Mouse (Mus musculus) limb, embryonic 10.5 days (tissue): ENCODE results near the gene Zfand2b. TPM values are rescaled to one million over a fixed set of nuclear protein-coding genes. Genes with fewer than 3 reads are reported as not detected.

ENCODE experiments used
- microRNA-seq: library from miRNA; unstranded; fragments of <30 nt; microRNA quantifications from one replicate; pipeline ENCODE4, GENCODE M21; 2017
- polyA plus RNA-seq: library from polyadenylated mRNA; unstranded; fragments of >200 nt; fragmentation: Nextera tagmentation; extraction: Ambion mirVana; gene quantifications from 2 replicates; pipeline ENCODE4 v1.2.1, GENCODE M21; 2016

Gene Zfand2b
- polyA plus RNA-seq, 1 experiment from 2014 or later, result 35.5 TPM

Small RNA genes lying within 50 kb of the gene (microRNA-seq; reads per million reads assigned to microRNA genes)
- not detected for gene Gm27943

Other genes with a start within 250 kb of the Zfand2b start
- gene Cfap65, start 233.0 kb upstream of the Zfand2b start, polyA plus RNA-seq, result not detected in 2 replicates
- 0.08 and 0.11 TPM in 2 replicates for gene Ihh, start 217.0 kb upstream of the Zfand2b start, polyA plus RNA-seq
- 13.1 and 13.3 TPM in 2 replicates for gene Nhej1, start 43.4 kb upstream of the Zfand2b start, polyA plus RNA-seq
- gene Slc23a3, start 34.8 kb upstream of the Zfand2b start, polyA plus RNA-seq, result 0.11 TPM in 1 of 2 replicates, not detected in the other
- gene Cnppd1, start 25.9 kb upstream of the Zfand2b start, polyA plus RNA-seq, result 35.6 and 41.3 TPM in 2 replicates
- 31.5 and 35.3 TPM in 2 replicates for gene Retreg2, start 25.9 kb upstream of the Zfand2b start, polyA plus RNA-seq
- 38.0 and 39.0 TPM in 2 replicates for gene Abcb6, start 11.7 kb downstream of the Zfand2b start, polyA plus RNA-seq
- gene Ankzf1, start 23.5 kb downstream of the Zfand2b start, polyA plus RNA-seq, result 22.0 and 24.8 TPM in 2 replicates
- 19.1 and 23.9 TPM in 2 replicates for gene Atg9a, start 23.6 kb downstream of the Zfand2b start, polyA plus RNA-seq
- gene Glb1l, start 42.2 kb downstream of the Zfand2b start, polyA plus RNA-seq, result 10.3 and 12.8 TPM in 2 replicates
- 146 and 149 TPM in 2 replicates for gene Stk16, start 42.2 kb downstream of the Zfand2b start, polyA plus RNA-seq
- gene Tuba4a, start 51.2 kb downstream of the Zfand2b start, polyA plus RNA-seq, result 10.0 and 10.7 TPM in 2 replicates
- gene A630095N17Rik, start 63.5 kb downstream of the Zfand2b start, polyA plus RNA-seq, result not detected in 2 replicates
- gene Dnajb2, start 67.8 kb downstream of the Zfand2b start, polyA plus RNA-seq, result 23.8 and 29.9 TPM in 2 replicates
- gene Ptprn, start 95.9 kb downstream of the Zfand2b start, polyA plus RNA-seq, result 0.11 and 0.13 TPM in 2 replicates
- not detected in 2 replicates for gene Resp18, start 109.8 kb downstream of the Zfand2b start, polyA plus RNA-seq
- 117 and 132 TPM in 2 replicates for gene Dnpep, start 149.3 kb downstream of the Zfand2b start, polyA plus RNA-seq
- 6.2 and 7.8 TPM in 2 replicates for gene Des, start 191.7 kb downstream of the Zfand2b start, polyA plus RNA-seq
- 45.7 and 49.6 TPM in 2 replicates for gene Speg, start 206.7 kb downstream of the Zfand2b start, polyA plus RNA-seq